Mouse (Mus musculus): ENCODE data around the gene Abcg5. TPM values are rescaled to one million over a fixed set of nuclear protein-coding genes. Genes with fewer than 3 reads are reported as not detected.

Abcg5 gene
- polyA plus RNA-seq (2012; rRNA removed; ENCODE audit: low replicate concordance), result 0.23 and 0.61 TPM in 2 replicates

GRCm38 (mm10) chr17:84682734-84683717, at the start of gene Abcg5:
TSS of gene Abcg5 (minus strand) at chr17:84683011.

GRCm38 (mm10) chr17:84675951-84676366, 6.9 kb downstream of the Abcg5 start, which contains the start of gene Abcg8:
TSS of gene Abcg8 (plus strand) at chr17:84676302.

GRCm38 (mm10) chr17:84626276-84626856, 56.4 kb downstream of the Abcg5 start, which contains the start of gene Dync2li1:
TSS of gene Dync2li1 (plus strand) at chr17:84626496.

Other genes starting within 250 kb of the Abcg5 start
- 14.3 TPM in 2 replicates for gene Thada, start 216.8 kb downstream of the Abcg5 start, polyA plus RNA-seq (2012; rRNA removed; ENCODE audit: low replicate concordance)
- 3.6 and 5.6 TPM in 2 replicates for gene Plekhh2, start 171.1 kb downstream of the Abcg5 start, polyA plus RNA-seq (2012; rRNA removed; ENCODE audit: low replicate concordance)
- gene Dync2li1, start 56.5 kb downstream of the Abcg5 start, polyA plus RNA-seq (2012; rRNA removed; ENCODE audit: low replicate concordance), result 1.1 and 3.2 TPM in 2 replicates
- 0.06 and 0.38 TPM in 2 replicates for gene Abcg8, start 6.7 kb downstream of the Abcg5 start, polyA plus RNA-seq (2012; rRNA removed; ENCODE audit: low replicate concordance)
- 10.2 and 13.1 TPM in 2 replicates for gene Lrpprc, start 107.8 kb upstream of the Abcg5 start, polyA plus RNA-seq (2012; rRNA removed; ENCODE audit: low replicate concordance)

Measured in mammary gland, adult 2 months (tissue).